Comparison of ENCODE assay signal across 9 mouse cellular contexts in genomic region chr12:100899111-100899640, GRCm38 (mm10). TPM values are rescaled to one million over a fixed set of nuclear protein-coding genes. Genes with fewer than 3 reads are reported as not detected.
DNase-seq lines count a peak whose midpoint lies in the region; ATAC-seq and TF ChIP-seq lines count a peak whose summit lies in the region.
"Had no signal": no experiment of that assay in that cellular context is flagged by ENCODE, and none has a peak within 500 bp of the region (broad histone marks: within the 10 kb centered on the region; RNA-seq: fewer than 3 reads in every experiment).

No protein-coding gene starts in this region.

- peak overlapping the region; percentile 24; the same call in 1 of the 2 replicates for H3K27ac ChIP-seq in cortical plate, adult 2 months (ENCODE audit: insufficient read depth, low read length)
- H3K27ac ChIP-seq in hindbrain, embryonic 13.5 days = no peak overlapping the region
- H3K27ac ChIP-seq: macrophage had no signal

- H3K27me3 ChIP-seq in hindbrain, embryonic 13.5 days = peaks cover 60% of the 10 kb centered on the region

- no peaks in the 10 kb centered on the region for H3K9me3 ChIP-seq in hindbrain, embryonic 13.5 days

- DNase-seq in layer of hippocampus, adult 11-12 months (ENCODE audit: low spot score) = peak; percentile 39
- no peak for DNase-seq in layer of hippocampus, adult 9-10 months (ENCODE audit: low spot score)
- peak; percentile 13 for DNase-seq in adrenal gland, postnatal 25 days
- DNase-seq in right cerebral cortex, postnatal 4 days = peak; percentile 30
- no peak for DNase-seq in gastrocnemius, postnatal 4 days (ENCODE audit: low spot score in 2 of 2)

- H3K4me2 ChIP-seq in hindbrain, embryonic 13.5 days = peak overlapping the region; percentile 81

- WGBS in hindbrain, embryonic 13.5 days = under 1% methylated on average over 30 of the region's 30 CpGs

- no peaks in the 10 kb centered on the region for H3K4me1 ChIP-seq in cortical plate, adult 2 months (ENCODE audit: control insufficient read depth, insufficient read depth, low read length)
- peaks cover 34% of the 10 kb centered on the region for H3K4me1 ChIP-seq in hindbrain, embryonic 13.5 days (replicated peaks)

- H3K9ac ChIP-seq in hindbrain, embryonic 13.5 days = peak overlapping the region; percentile 71

- peak overlapping the region; percentile 70 for H3K4me3 ChIP-seq in cortical plate, adult 2 months (ENCODE audit: insufficient read depth, low read length)
- peak overlapping the region; percentile 46 for H3K4me3 ChIP-seq in hindbrain, embryonic 13.5 days

- TF ChIP-seq POLR2A in cortical plate, adult 2 months (IDR thresholded peaks at IDR 0.05; ENCODE audit: extremely low read depth, insufficient read depth, low read length) = peak; percentile 5; the same call in 1 of the 2 replicates

- no peaks in the 10 kb centered on the region for H3K36me3 ChIP-seq in hindbrain, embryonic 13.5 days

- TF ChIP-seq CTCF in cortical plate, adult 2 months (IDR thresholded peaks at IDR 0.05; ENCODE audit: extremely low read depth, insufficient read depth, low read length) = no peak

- ATAC-seq in hindbrain, embryonic 13.5 days (ENCODE audit: low FRiP score) = peak; percentile 62
- ATAC-seq in megakaryocyte, adult 5-6 weeks (ENCODE audit: poor library complexity, severe bottlenecking) = peak; percentile 64

RNA-seq across cellular contexts. Expression of gene Gpr68, which starts 8.8 kb away (rescaled TPM):
- 1.00 and 1.6 TPM in 2 replicates for total RNA-seq in adrenal gland, postnatal 25 days (2021)
- polyA plus RNA-seq in cortical plate, adult 2 months (2012; rRNA removed) = 11.0 and 11.6 TPM in 2 replicates
- polyA plus RNA-seq in hindbrain, embryonic 13.5 days (2015; fragmentation: Nextera tagmentation; extraction: Ambion mirVana) = 1.6 and 1.7 TPM in 2 replicates
- total RNA-seq in megakaryocyte, adult 5-6 weeks (2015) = 0.11 and 1.1 TPM in 2 replicates
- 0.49 and 0.77 TPM in 2 replicates for total RNA-seq in megakaryocyte, adult 5-6 weeks (2017)
- under 1 TPM; 0.23 to 0.49 TPM for total RNA-seq in gastrocnemius, postnatal 4 days (2021)

Comparison
In these comparisons a context has a peak if more than half of its experiments do, and no peak if none do; other contexts are left out.
1. DNase-seq: peak in layer of hippocampus, adult 11-12 months (single experiment), adrenal gland, postnatal 25 days (single experiment) and right cerebral cortex, postnatal 4 days (single experiment); none in layer of hippocampus, adult 9-10 months (single experiment) and gastrocnemius, postnatal 4 days (0 of 2).